Mouse (Mus musculus) C2C12 (cell line): ENCODE results near the gene Dnase1l3. TPM values are rescaled to one million over a fixed set of nuclear protein-coding genes. Genes with fewer than 3 reads are reported as not detected.

ENCODE experiments used
- H3K27me3 ChIP-seq: one replicate; pipeline ENCODE4 v1.6.1; 2011; ENCODE audit not compliant: control insufficient read depth, insufficient read depth, insufficient read length
- H3K36me3 ChIP-seq: one replicate; pipeline ENCODE4 v1.6.1; 2011; ENCODE audit not compliant: control insufficient read depth, insufficient read depth
- H3K4me3 ChIP-seq: one replicate; pipeline ENCODE4 v1.5.1; 2011; ENCODE audit warnings: mild to moderate bottlenecking, control low read depth; ENCODE audit not compliant: poor library complexity, insufficient read depth, severe bottlenecking
- H3K79me2 ChIP-seq: one replicate; pipeline ENCODE4 v1.6.1; 2011; ENCODE audit not compliant: control insufficient read depth, insufficient read depth
- H3K79me3 ChIP-seq: one replicate; pipeline ENCODE4 v1.6.1; 2011; ENCODE audit warnings: low read depth, control low read depth
- H3ac ChIP-seq: one replicate; pipeline ENCODE3; 2011; ENCODE audit warnings: low read depth; ENCODE audit not compliant: control insufficient read depth, insufficient read length
- CEBPB ChIP-seq: IDR thresholded peaks from one replicate; pipeline ENCODE4 v1.6.1; 2011; ENCODE audit warnings: low read depth, mild to moderate bottlenecking, control low read depth, moderate library complexity
- CTCF ChIP-seq: IDR thresholded peaks from one replicate; pipeline ENCODE4 v1.5.1; 2011; ENCODE audit not compliant: control insufficient read depth, insufficient read depth, insufficient read length
- FOSL1 ChIP-seq: IDR thresholded peaks from one replicate; pipeline ENCODE4 v1.8.0; 2011; ENCODE audit warnings: mild to moderate bottlenecking, low read length; ENCODE audit not compliant: poor library complexity, insufficient read depth, severe bottlenecking
- MAX ChIP-seq: IDR thresholded peaks from one replicate; pipeline ENCODE4 v1.6.1; 2011; ENCODE audit warnings: mild to moderate bottlenecking, control low read depth
- MYOD1 ChIP-seq: IDR thresholded peaks from one replicate; pipeline ENCODE4 v1.6.1; 2011; ENCODE audit warnings: low read depth; ENCODE audit not compliant: control insufficient read depth, insufficient read length
- MYOG ChIP-seq: IDR thresholded peaks from one replicate; pipeline ENCODE4 v1.6.1; 2011; ENCODE audit not compliant: control insufficient read depth, insufficient read length; ENCODE audit errors: extremely low read depth
- USF1 ChIP-seq: IDR thresholded peaks from one replicate; pipeline ENCODE4 v1.6.1; 2011; ENCODE audit warnings: low read depth, mild to moderate bottlenecking, control low read depth, moderate library complexity
- polyA plus RNA-seq: library from polyadenylated mRNA; unstranded; fragments of >200 nt; fragmentation: generic; extraction: Trizol; gene quantifications from one replicate; pipeline ENCODE4 v1.2.1, GENCODE M21; 2012; ENCODE audit warnings: missing spikeins

Gene Dnase1l3
- polyA plus RNA-seq, 1 experiment: not detected

DNA sequence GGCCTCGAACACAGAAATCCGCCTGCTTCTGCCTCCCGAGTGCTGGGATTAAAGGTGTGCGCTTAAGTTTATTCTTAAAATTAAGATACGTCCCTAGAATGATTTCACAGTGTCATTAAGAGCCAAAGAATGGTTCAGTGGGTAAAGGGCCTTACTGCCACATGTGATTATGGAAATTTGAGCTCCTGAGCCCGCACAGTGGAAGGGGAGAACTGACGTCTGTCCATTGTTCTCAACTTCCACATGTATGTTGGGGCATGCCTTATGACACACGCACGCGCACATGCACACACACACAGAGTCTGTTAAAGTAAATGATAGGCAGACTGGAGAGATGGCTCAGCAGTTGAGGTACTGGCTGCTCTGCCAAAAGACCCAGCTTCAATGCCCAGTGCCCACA, 30.6 kb upstream of the Dnase1l3 start:
- H3K79me2 ChIP-seq: no peaks in the 10 kb centered on the region
- H3K4me3 ChIP-seq: no peak overlapping the region
- TF ChIP-seq CTCF (no peak), CEBPB (no peak), USF1 (no peak), MYOD1 (no peak)
- H3ac ChIP-seq: no peak overlapping the region
- no peaks in the 10 kb centered on the region for H3K36me3 ChIP-seq
- H3K27me3 ChIP-seq: no peaks in the 10 kb centered on the region
- no peaks in the 10 kb centered on the region for H3K79me3 ChIP-seq

DNA sequence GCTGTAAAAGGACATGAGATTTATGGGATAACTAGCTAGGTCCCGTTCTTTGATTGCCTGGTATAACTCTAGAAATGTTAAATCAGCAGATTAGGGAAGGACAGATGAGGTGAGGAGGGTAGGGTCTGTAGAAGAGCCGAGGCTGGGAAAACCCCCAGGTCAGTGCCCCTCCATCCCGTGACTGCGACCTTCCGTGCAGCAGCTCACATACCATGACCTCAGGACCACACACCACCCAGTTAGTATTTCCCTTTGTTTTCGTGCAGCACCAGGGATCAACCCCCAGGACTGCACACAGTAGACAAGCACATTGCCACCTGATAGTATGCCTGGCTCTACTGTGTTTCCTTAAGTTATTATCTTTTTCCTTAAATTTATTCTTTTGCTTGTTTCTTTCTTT, 30.1 kb upstream of the Dnase1l3 start:
- H3K27me3 ChIP-seq: no peaks in the 10 kb centered on the region
- TF ChIP-seq CEBPB (no peak), USF1 (no peak), MYOG (no peak), MYOD1 (no peak), MAX (no peak), CTCF (no peak)
- H3K79me3 ChIP-seq: no peaks in the 10 kb centered on the region
- H3K36me3 ChIP-seq: no peaks in the 10 kb centered on the region
- no peak overlapping the region for H3K4me3 ChIP-seq
- H3ac ChIP-seq: no peak overlapping the region
- no peaks in the 10 kb centered on the region for H3K79me2 ChIP-seq

DNA sequence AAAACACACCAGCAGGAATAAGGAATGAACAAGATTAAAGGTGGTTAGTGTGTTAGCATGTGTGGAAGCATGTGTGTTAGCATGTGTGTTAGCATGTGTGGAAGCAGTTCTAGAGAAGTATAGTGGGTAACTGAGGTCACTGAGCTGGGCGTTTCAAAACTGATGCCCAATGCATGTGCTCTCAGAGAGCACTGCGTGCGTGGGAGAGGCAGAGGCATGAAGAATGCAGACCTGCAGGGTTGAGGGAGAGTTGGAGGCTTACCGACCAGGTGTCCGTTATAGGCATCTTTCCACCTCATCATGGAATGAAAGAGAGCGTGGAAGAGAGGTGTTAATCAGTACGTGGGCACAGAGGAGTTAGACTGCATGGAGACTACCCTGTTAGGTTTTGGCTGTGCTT, 26.2 kb upstream of the Dnase1l3 start:
- Histone ChIP-seq H3K27me3 (no peaks in the 10 kb centered on the region), H3K79me2 (no peaks in the 10 kb centered on the region), H3K36me3 (no peaks in the 10 kb centered on the region), H3K4me3 (no peak overlapping the region), H3ac (no peak overlapping the region), H3K79me3 (no peaks in the 10 kb centered on the region)
- TF ChIP-seq CEBPB (no peak), MAX (no peak), FOSL1 (no peak)

GRCm38 (mm10) chr14:8020011-8020410, 25.6 kb upstream of the Dnase1l3 start:
- Histone ChIP-seq H3K27me3 (no peaks in the 10 kb centered on the region), H3K79me3 (no peaks in the 10 kb centered on the region), H3K79me2 (no peaks in the 10 kb centered on the region), H3K4me3 (no peak overlapping the region), H3K36me3 (no peaks in the 10 kb centered on the region), H3ac (no peak overlapping the region)
- TF ChIP-seq FOSL1: no peak

GRCm38 (mm10) chr14:8016951-8017350, 22.6 kb upstream of the Dnase1l3 start:
- no peak overlapping the region for H3ac ChIP-seq
- TF ChIP-seq MAX: no peak
- TF ChIP-seq FOSL1: no peak
- no peak for TF ChIP-seq MYOG
- TF ChIP-seq CTCF: no peak
- no peak for TF ChIP-seq CEBPB
- TF ChIP-seq USF1: no peak
- no peak for TF ChIP-seq MYOD1
- no peaks in the 10 kb centered on the region for H3K79me2 ChIP-seq
- no peak overlapping the region for H3K4me3 ChIP-seq
- H3K36me3 ChIP-seq: no peaks in the 10 kb centered on the region
- H3K27me3 ChIP-seq: no peaks in the 10 kb centered on the region
- no peaks in the 10 kb centered on the region for H3K79me3 ChIP-seq

- no peak for TF ChIP-seq MAX
- no peak for TF ChIP-seq CEBPB
- no peak for TF ChIP-seq CTCF
- Histone ChIP-seq H3K79me3 (no peaks in the 10 kb centered on the region), H3ac (no peak overlapping the region), H3K79me2 (no peaks in the 10 kb centered on the region), H3K4me3 (no peak overlapping the region), H3K27me3 (no peaks in the 10 kb centered on the region), H3K36me3 (no peaks in the 10 kb centered on the region)
These were observed 21.9 kb upstream of the Dnase1l3 start for GRCm38 (mm10) chr14:8016276-8016675.

GRCm38 (mm10) chr14:8015756-8016155, 21.4 kb upstream of the Dnase1l3 start:
- TF ChIP-seq MYOD1 (no peak), FOSL1 (no peak), USF1 (no peak)
- no peaks in the 10 kb centered on the region for H3K79me3 ChIP-seq
- no peak overlapping the region for H3K4me3 ChIP-seq
- no peaks in the 10 kb centered on the region for H3K27me3 ChIP-seq
- H3ac ChIP-seq: no peak overlapping the region
- no peaks in the 10 kb centered on the region for H3K36me3 ChIP-seq
- H3K79me2 ChIP-seq: no peaks in the 10 kb centered on the region
